Mouse (Mus musculus) forebrain, embryonic 16.5 days (tissue): ENCODE data around the gene Sfrp5. TPM values are rescaled to one million over a fixed set of nuclear protein-coding genes. Genes with fewer than 3 reads are reported as not detected.

ENCODE experiments used
- ATAC-seq: fragments of 200-750 bp; cut with Nextera tagmentation; 2 replicates; pipeline ENCODE4 v1.8.0; 2017; ENCODE audit warnings: mild to moderate bottlenecking, moderate library complexity
- H3K27ac ChIP-seq: fragments of 300-500 bp; sonication (generic); 2 replicates; pipeline ENCODE4 v1.5.1; 2014; ENCODE audit warnings: low read length, control low read depth
- H3K27me3 ChIP-seq: fragments of 300-500 bp; sonication (generic); replicated peaks from 2 replicates; pipeline ENCODE4 v1.6.1; 2014; ENCODE audit warnings: low read length; ENCODE audit not compliant: control insufficient read depth, insufficient read depth
- H3K36me3 ChIP-seq: fragments of 300-500 bp; sonication (generic); 2 replicates; pipeline ENCODE4 v1.6.1; 2014; ENCODE audit not compliant: control insufficient read depth, insufficient read depth
- H3K4me1 ChIP-seq: fragments of 300-500 bp; sonication (generic); replicated peaks from 2 replicates; pipeline ENCODE4 v1.6.1; 2014; ENCODE audit warnings: low read length; ENCODE audit not compliant: control insufficient read depth, insufficient read depth
- H3K4me2 ChIP-seq: fragments of 300-500 bp; sonication (generic); 2 replicates; pipeline ENCODE4 v1.6.1; 2014; ENCODE audit warnings: mild to moderate bottlenecking, low read length, control low read depth
- H3K4me3 ChIP-seq: fragments of 300-500 bp; sonication (generic); replicated peaks from 2 replicates; pipeline ENCODE4 v1.5.1; 2014; ENCODE audit warnings: mild to moderate bottlenecking, low read length, control low read depth
- H3K9ac ChIP-seq: fragments of 300-500 bp; sonication (generic); replicated peaks from 2 replicates; pipeline ENCODE4 v1.6.1; 2014; ENCODE audit warnings: low read depth, low read length, control low read depth
- H3K9me3 ChIP-seq: fragments of 300-500 bp; sonication (generic); 2 replicates; pipeline ENCODE4 v1.6.1; 2016; ENCODE audit warnings: low read length; ENCODE audit not compliant: control insufficient read depth
- WGBS: fragments of 180-500 bp; shearing (Covaris S2); extraction: QIAGEN DNeasy Blood & Tissue Kit; methylation state at CpG from one replicate; pipeline ENCODE4 v1.1.7; 2014; 5-methylcytosine and 5-hydroxymethylcytosine counted together
- polyA plus RNA-seq: library from polyadenylated mRNA; unstranded; fragments of >200 nt; fragmentation: Nextera tagmentation; extraction: Ambion mirVana; gene quantifications from 2 replicates; pipeline ENCODE4 v1.2.1, GENCODE M21; 2015

Gene Sfrp5
- polyA plus RNA-seq, 1 experiment from 2014 or later = 1.2 TPM

GRCm38 (mm10) chr19:42230288-42230568 lies 28.2 kb upstream of the Sfrp5 start:
- no peak for ATAC-seq
- Histone ChIP-seq H3K27ac (no peak overlapping the region), H3K27me3 (no peaks in the 10 kb centered on the region), H3K36me3 (no peaks in the 10 kb centered on the region), H3K9me3 (no peaks in the 10 kb centered on the region), H3K4me1 (peaks cover 16% of the 10 kb centered on the region), H3K4me3 (no peak overlapping the region), H3K4me2 (no peak overlapping the region), H3K9ac (no peak overlapping the region)
- WGBS = 76% methylated on average over 5 of the region's 5 CpGs

GRCm38 (mm10) chr19:42229499-42230287 lies 27.6 kb upstream of the Sfrp5 start:
- Histone ChIP-seq H3K4me1 (peaks cover 16% of the 10 kb centered on the region), H3K36me3 (no peaks in the 10 kb centered on the region), H3K4me3 (no peak overlapping the region), H3K9me3 (no peaks in the 10 kb centered on the region), H3K27ac (no peak overlapping the region), H3K9ac (no peak overlapping the region), H3K27me3 (no peaks in the 10 kb centered on the region), H3K4me2 (no peak overlapping the region)
- WGBS = 83% methylated on average over 17 of the region's 17 CpGs
- ATAC-seq = no peak

DNA sequence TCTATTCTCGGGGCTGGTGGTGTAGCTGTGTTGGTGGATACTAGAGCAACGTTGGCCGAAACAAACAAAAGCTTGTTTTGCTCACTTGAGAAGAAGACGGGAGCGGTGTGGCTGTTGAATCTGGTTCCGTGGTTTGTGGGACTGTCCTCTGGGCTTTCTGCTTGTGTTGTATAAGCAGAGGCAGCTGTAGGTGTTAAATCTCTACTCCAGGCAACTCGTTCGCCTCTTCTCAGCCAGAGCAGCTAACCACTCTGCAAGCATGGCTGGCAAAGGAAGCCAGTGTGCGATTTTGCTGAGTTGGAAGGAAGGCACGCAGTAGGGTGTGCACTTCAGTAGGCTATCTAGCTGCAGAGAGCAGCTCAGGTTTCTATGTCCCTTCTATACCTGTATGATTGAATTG lies 24.4 kb upstream of the Sfrp5 start:
- H3K36me3 ChIP-seq = no peaks in the 10 kb centered on the region
- no peaks in the 10 kb centered on the region for H3K27me3 ChIP-seq
- no peak for ATAC-seq
- H3K27ac ChIP-seq = no peak overlapping the region; the same call in 1 of the 2 replicates
- H3K9me3 ChIP-seq = no peaks in the 10 kb centered on the region
- H3K4me3 ChIP-seq = no peak overlapping the region
- no peak overlapping the region for H3K9ac ChIP-seq
- peaks cover 16% of the 10 kb centered on the region for H3K4me1 ChIP-seq
- WGBS = 76% methylated on average over 10 of the region's 10 CpGs
- no peak overlapping the region for H3K4me2 ChIP-seq

GRCm38 (mm10) chr19:42217374-42217763 lies 15.3 kb upstream of the Sfrp5 start:
- Histone ChIP-seq H3K27me3 (no peaks in the 10 kb centered on the region), H3K9me3 (0 out of 2 replicates have a peak, but pooled peaks cover 4% of the 10 kb centered on the region), H3K9ac (no peak overlapping the region), H3K36me3 (no peaks in the 10 kb centered on the region), H3K4me1 (no peaks in the 10 kb centered on the region), H3K4me3 (no peak overlapping the region), H3K4me2 (no peak overlapping the region), H3K27ac (no peak overlapping the region)
- 11% methylated on average over 2 of the region's 2 CpGs for WGBS
- ATAC-seq = peak; percentile 65

GRCm38 (mm10) chr19:42216699-42217373 lies 14.8 kb upstream of the Sfrp5 start:
- no peaks in the 10 kb centered on the region for H3K36me3 ChIP-seq
- H3K27me3 ChIP-seq = no peaks in the 10 kb centered on the region
- ATAC-seq = peak; percentile 18; the same call in 1 of the 2 replicates
- 76% methylated on average over 7 of the region's 7 CpGs for WGBS
- H3K9ac ChIP-seq = no peak overlapping the region
- 0 out of 2 replicates have a peak, but pooled peaks cover 4% of the 10 kb centered on the region for H3K9me3 ChIP-seq
- H3K27ac ChIP-seq = no peak overlapping the region
- H3K4me1 ChIP-seq = no peaks in the 10 kb centered on the region
- H3K4me2 ChIP-seq = no peak overlapping the region
- H3K4me3 ChIP-seq = no peak overlapping the region

DNA sequence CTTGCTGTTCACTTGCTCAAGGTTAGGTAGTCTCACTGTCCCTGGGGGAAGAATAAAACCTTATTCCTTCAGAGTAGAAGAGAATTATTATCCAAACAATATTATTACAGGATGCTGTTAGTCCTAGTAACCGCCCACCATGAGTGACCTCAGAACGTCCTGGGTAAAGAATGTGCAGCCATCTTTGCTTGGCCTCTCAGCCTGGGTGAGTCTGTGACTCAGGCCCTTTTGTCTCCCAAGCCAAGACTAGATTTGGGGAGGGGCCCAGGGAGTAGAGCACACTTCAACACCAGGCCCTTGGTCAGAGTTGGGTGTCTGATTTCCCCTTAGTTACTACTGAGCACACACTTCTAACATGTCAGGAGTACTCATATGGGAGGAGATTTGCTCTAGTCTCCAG lies 12.5 kb upstream of the Sfrp5 start:
- 73% methylated on average over 2 of the region's 2 CpGs for WGBS
- no peak for ATAC-seq
- H3K27ac ChIP-seq = no peak overlapping the region

GRCm38 (mm10) chr19:42211936-42212335 lies 9.9 kb upstream of the Sfrp5 start:
- no peak overlapping the region for H3K4me3 ChIP-seq
- no peak overlapping the region for H3K27ac ChIP-seq
- no peak overlapping the region for H3K9ac ChIP-seq
- peaks cover 9% of the 10 kb centered on the region; the same call in 1 of the 2 replicates for H3K4me1 ChIP-seq
- no peaks in the 10 kb centered on the region for H3K9me3 ChIP-seq
- H3K4me2 ChIP-seq = no peak overlapping the region
- no peaks in the 10 kb centered on the region for H3K36me3 ChIP-seq
- no peak for ATAC-seq
- 76% methylated on average over 8 of the region's 8 CpGs for WGBS
- no peaks in the 10 kb centered on the region for H3K27me3 ChIP-seq

More for the DNA sequence above, 12.5 kb upstream of the Sfrp5 start:
- H3K9me3 ChIP-seq = 0 out of 2 replicates have a peak, but pooled peaks cover 2% of the 10 kb centered on the region
- H3K4me2 ChIP-seq = no peak overlapping the region
- no peak overlapping the region for H3K9ac ChIP-seq
- no peaks in the 10 kb centered on the region for H3K27me3 ChIP-seq
- no peak overlapping the region for H3K4me3 ChIP-seq
- peaks cover under 1% of the 10 kb centered on the region; the same call in 1 of the 2 replicates for H3K4me1 ChIP-seq
- H3K36me3 ChIP-seq = no peaks in the 10 kb centered on the region

- Histone ChIP-seq H3K27me3 (no peaks in the 10 kb centered on the region), H3K4me3 (no peak overlapping the region), H3K4me1 (peaks cover 9% of the 10 kb centered on the region; the same call in 1 of the 2 replicates), H3K27ac (no peak overlapping the region), H3K9me3 (no peaks in the 10 kb centered on the region), H3K4me2 (no peak overlapping the region), H3K9ac (no peak overlapping the region), H3K36me3 (no peaks in the 10 kb centered on the region)
- WGBS = 69% methylated on average over 6 of the region's 6 CpGs
- no peak for ATAC-seq
Measured at GRCm38 (mm10) chr19:42209976-42210375, 7.9 kb upstream of the Sfrp5 start.

DNA sequence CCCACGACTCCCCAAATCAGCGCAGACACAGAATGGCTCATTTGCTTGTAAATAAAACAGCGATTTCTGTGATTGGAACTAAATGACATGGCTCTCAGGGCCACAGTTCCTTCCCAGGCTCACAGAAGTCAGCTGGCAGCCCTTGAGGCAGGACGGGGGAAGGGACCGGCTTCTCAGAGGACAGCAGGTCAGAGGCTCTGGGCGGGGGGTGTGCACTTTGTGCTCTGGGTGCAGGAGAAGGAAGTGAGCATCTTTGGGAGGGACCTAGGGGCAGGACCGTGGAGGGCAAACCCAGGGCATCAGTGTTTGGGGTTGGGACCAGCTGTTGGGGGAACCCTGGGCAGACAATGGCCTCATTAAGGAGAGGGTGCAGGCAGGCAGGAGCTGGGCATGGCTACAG lies 7.4 kb upstream of the Sfrp5 start:
- Histone ChIP-seq H3K36me3 (no peaks in the 10 kb centered on the region), H3K27ac (no peak overlapping the region), H3K9ac (no peak overlapping the region), H3K4me3 (no peak overlapping the region), H3K27me3 (no peaks in the 10 kb centered on the region), H3K4me1 (peaks cover 9% of the 10 kb centered on the region; the same call in 1 of the 2 replicates), H3K4me2 (no peak overlapping the region), H3K9me3 (no peaks in the 10 kb centered on the region)
- peak; percentile 20; the same call in 1 of the 2 replicates for ATAC-seq
- WGBS = 39% methylated on average over 7 of the region's 7 CpGs
